Mouse (Mus musculus) adrenal gland, adult 2 months (tissue): ENCODE measurements around the gene 1700028P14Rik. TPM values are rescaled to one million over a fixed set of nuclear protein-coding genes. Genes with fewer than 3 reads are reported as not detected.

Source experiments
- polyA plus RNA-seq: library from polyadenylated mRNA; depleted of rRNA; stranded (reverse); fragments of >200 nt; gene quantifications from 2 replicates; pipeline ENCODE4 v1.2.3, GENCODE M21; 2012; rRNA removed
- total RNA-seq, 2 experiments: library from RNA; stranded (reverse); gene quantifications; 2 replicates each; pipeline ENCODE4 v1.2.3; 2021

The 1700028P14Rik gene
- total and polyA plus RNA-seq, 3 experiments: not detected

Other genes starting within 250 kb of the 1700028P14Rik start
- gene Mamdc2, start 204.4 kb downstream of the 1700028P14Rik start, total RNA-seq: 1 to 10 TPM; 1.6 to 1.8 TPM
- gene Mamdc2, start 204.4 kb downstream of the 1700028P14Rik start, polyA plus RNA-seq: 2.4 and 3.2 TPM in 2 replicates
- gene Ptar1, start 34.6 kb upstream of the 1700028P14Rik start, total RNA-seq: 10 to 100 TPM; 23.5 to 24.3 TPM
- gene Ptar1, start 34.6 kb upstream of the 1700028P14Rik start, polyA plus RNA-seq: 0.75 and 0.90 TPM in 2 replicates
- gene Apba1, start 106.1 kb upstream of the 1700028P14Rik start, total RNA-seq: 1 to 10 TPM; 3.5 to 4.6 TPM
- gene Apba1, start 106.1 kb upstream of the 1700028P14Rik start, polyA plus RNA-seq: 2.0 and 3.9 TPM in 2 replicates